18 mouse cellular contexts compared by ENCODE assay signal in the genomic region with DNA sequence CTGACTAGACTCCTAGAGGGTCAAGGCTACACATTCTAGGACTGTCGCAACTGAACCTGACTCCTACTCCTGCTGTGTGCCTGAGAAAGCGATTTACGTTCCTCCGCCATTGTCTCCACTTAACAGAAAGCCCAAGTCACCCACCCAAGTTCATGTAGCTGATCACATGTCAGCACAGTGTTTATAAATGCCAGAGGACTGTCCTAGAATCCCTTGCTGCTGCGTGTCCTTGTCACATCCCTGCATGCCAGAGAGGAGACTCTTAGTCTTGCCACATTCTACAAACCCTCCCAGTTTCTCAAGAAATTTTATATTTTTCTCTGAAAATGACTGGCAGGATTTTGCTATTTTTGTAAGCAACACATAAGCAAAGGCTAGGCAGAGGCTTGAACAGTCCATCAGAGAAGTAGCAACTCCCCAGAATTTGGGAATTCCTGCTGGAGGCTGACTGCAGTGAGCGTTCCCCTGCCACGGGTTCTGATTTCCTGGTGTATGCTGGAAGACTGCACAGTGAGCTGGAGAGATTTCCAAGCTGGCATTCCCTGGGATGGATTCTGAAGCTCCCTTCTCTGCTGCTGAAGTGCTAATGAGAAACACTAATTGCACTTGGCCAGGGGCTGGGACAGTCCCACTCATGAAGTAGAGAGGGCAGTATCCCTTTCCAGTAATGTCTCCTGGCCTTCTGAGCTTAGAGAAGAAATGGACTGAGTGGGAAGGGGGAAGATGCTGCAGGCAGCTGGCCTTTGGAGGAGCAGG.
DNase-seq lines count a peak whose midpoint lies in the region; ATAC-seq and TF ChIP-seq lines count a peak whose summit lies in the region.
"Had no signal": no experiment of that assay in that cellular context is flagged by ENCODE, and none has a peak within 500 bp of the region (broad histone marks: within the 10 kb centered on the region; RNA-seq: fewer than 3 reads in every experiment).

No protein-coding gene starts in this region.

- no peak for TF ChIP-seq CTCF in lung, embryonic 14.5 days (IDR thresholded peaks at IDR 0.05; ENCODE audit: low read depth)
- no peak for TF ChIP-seq CTCF in lung, adult 2 months (IDR thresholded peaks at IDR 0.05; ENCODE audit: insufficient read depth, low read length)
- TF ChIP-seq CTCF in left cerebral cortex, adult 2 months (IDR thresholded peaks at IDR 0.05), result no peak

- no peak overlapping the region for H3K4me2 ChIP-seq in heart, embryonic 13.5 days
- no peak overlapping the region for H3K4me2 ChIP-seq in lung, embryonic 14.5 days
- H3K4me2 ChIP-seq: liver, embryonic 11.5 days; neural tube, embryonic 13.5 days had no signal

- H3K36me3 ChIP-seq in heart, embryonic 13.5 days, result no peaks in the 10 kb centered on the region
- no peaks in the 10 kb centered on the region for H3K36me3 ChIP-seq in lung, embryonic 14.5 days (ENCODE audit: insufficient read depth)
- H3K36me3 ChIP-seq in embryonic facial prominence, embryonic 10.5 days (replicated peaks), result no peaks in the 10 kb centered on the region
- H3K36me3 ChIP-seq: G1E; neural tube, embryonic 13.5 days had no signal

- no peak for ATAC-seq in heart, embryonic 13.5 days (ENCODE audit: extremely low read depth, insufficient number of reproducible peaks, low FRiP score, low TSS enrichment)
- ATAC-seq in lung, embryonic 14.5 days (ENCODE audit: insufficient read depth), result 0 out of 2 replicates have a peak, but pooled peaks have one; percentile 39
- ATAC-seq: CD4-positive, CD25-positive, alpha-beta regulatory T cell, adult 4 months had no signal

- no peak for TF ChIP-seq POLR2A in lung, adult 2 months (IDR thresholded peaks at IDR 0.05; ENCODE audit: borderline replicate concordance, extremely low read depth, low read depth, low read length)

- H3K27me3 ChIP-seq in heart, embryonic 13.5 days (replicated peaks), result no peaks in the 10 kb centered on the region
- H3K27me3 ChIP-seq in lung, embryonic 14.5 days (ENCODE audit: insufficient read depth, low read length), result no peaks in the 10 kb centered on the region
- H3K27me3 ChIP-seq in embryonic facial prominence, embryonic 10.5 days (replicated peaks; ENCODE audit: low read depth, poor library complexity, severe bottlenecking), result peaks cover 17% of the 10 kb centered on the region
- H3K27me3 ChIP-seq: neural tube, embryonic 13.5 days had no signal

- peaks cover 36% of the 10 kb centered on the region for H3K4me1 ChIP-seq in heart, embryonic 13.5 days
- no peaks in the 10 kb centered on the region; the same call in 1 of the 2 replicates for H3K4me1 ChIP-seq in lung, embryonic 14.5 days (ENCODE audit: insufficient read depth)
- H3K4me1 ChIP-seq in lung, adult 2 months (ENCODE audit: control insufficient read depth, insufficient read depth, low read length), result 0 out of 2 replicates have a peak, but pooled peaks cover 3% of the 10 kb centered on the region
- H3K4me1 ChIP-seq in embryonic facial prominence, embryonic 10.5 days, result peaks cover 53% of the 10 kb centered on the region

- no peak overlapping the region for H3K9ac ChIP-seq in heart, embryonic 13.5 days
- no peak overlapping the region for H3K9ac ChIP-seq in lung, embryonic 14.5 days
- H3K9ac ChIP-seq: neural tube, embryonic 13.5 days had no signal

- 0 out of 2 replicates have a peak overlapping the region, but pooled peaks have one; percentile 14 for H3K27ac ChIP-seq in heart, embryonic 13.5 days (replicated peaks)
- H3K27ac ChIP-seq in lung, embryonic 14.5 days (ENCODE audit: low read depth), result no peak overlapping the region
- peak overlapping the region; percentile 54; the same call in 1 of the 2 replicates for H3K27ac ChIP-seq in embryonic facial prominence, embryonic 10.5 days (replicated peaks)
- H3K27ac ChIP-seq in left cerebral cortex, adult 2 months, result no peak overlapping the region
- H3K27ac ChIP-seq: neural tube, embryonic 13.5 days had no signal

- intact Hi-C loops in heart, postnatal 10 days (cut with DNase I), result no loop called here
- intact Hi-C loops in left cerebral cortex, adult 2 months (cut with DNase I), result no loop called here

- H3K9me3 ChIP-seq in heart, embryonic 13.5 days, result no peaks in the 10 kb centered on the region
- H3K9me3 ChIP-seq in lung, embryonic 14.5 days (ENCODE audit: low read depth, low read length), result no peaks in the 10 kb centered on the region
- H3K9me3 ChIP-seq in embryonic facial prominence, embryonic 10.5 days, result no peaks in the 10 kb centered on the region
- H3K9me3 ChIP-seq: G1E; neural tube, embryonic 13.5 days had no signal

- H3K4me3 ChIP-seq in heart, embryonic 13.5 days, result no peak overlapping the region
- no peak overlapping the region for H3K4me3 ChIP-seq in lung, embryonic 14.5 days (ENCODE audit: low read depth, low read length)
- H3K4me3 ChIP-seq in lung, adult 2 months (replicated peaks; ENCODE audit: extremely low read depth, low read depth, low read length), result no peak overlapping the region
- no peak overlapping the region for H3K4me3 ChIP-seq in embryonic facial prominence, embryonic 10.5 days
- no peak overlapping the region for H3K4me3 ChIP-seq in left cerebral cortex, adult 2 months
- H3K4me3 ChIP-seq: erythroblast, embryonic 14.5 days; neural tube, embryonic 13.5 days had no signal

- peak; percentile 34 for DNase-seq in adrenal gland, adult 2 months
- no peak for DNase-seq in adrenal gland, postnatal 10 days
- no peak for DNase-seq in heart, postnatal 10 days
- no peak for DNase-seq in lung, embryonic 14.5 days
- no peak for DNase-seq in lung, adult 2 months
- no peak for DNase-seq in embryonic facial prominence, embryonic 10.5 days (ENCODE audit: low spot score)
- DNase-seq in left cerebral cortex, adult 2 months (ENCODE audit: extremely low spot score in 1 of 2, low spot score in 2 of 2), result no peak
- DNase-seq: cerebellum, adult 18-20 months; heart, postnatal 14 days; kidney, adult 9 months; right cerebral cortex, postnatal 4 days; thymus, postnatal 36 days had no signal

- 76% methylated on average over 7 of the region's 7 CpGs for WGBS in heart, embryonic 13.5 days
- 65% methylated on average over 7 of the region's 7 CpGs for WGBS in lung, embryonic 14.5 days
- WGBS in lung, adult 2 months, result 73% methylated on average over 7 of the region's 7 CpGs
- 72% methylated on average over 7 of the region's 7 CpGs for WGBS in embryonic facial prominence, embryonic 10.5 days

Comparison
In these comparisons a context has a peak if more than half of its experiments do, and no peak if none do; other contexts are left out.
1. H3K27ac ChIP-seq: peak in heart, embryonic 13.5 days (single experiment) and embryonic facial prominence, embryonic 10.5 days (single experiment); none in lung, embryonic 14.5 days (single experiment) and left cerebral cortex, adult 2 months (single experiment).